Mouse (Mus musculus): ENCODE measurements around the gene Ugt1a2.
"Not testable (repeated sequence)": the region's sequence is repeated elsewhere in the genome, so short reads cannot be mapped to it uniquely, and the experiment has no call there.

Ugt1a2 gene

DNA sequence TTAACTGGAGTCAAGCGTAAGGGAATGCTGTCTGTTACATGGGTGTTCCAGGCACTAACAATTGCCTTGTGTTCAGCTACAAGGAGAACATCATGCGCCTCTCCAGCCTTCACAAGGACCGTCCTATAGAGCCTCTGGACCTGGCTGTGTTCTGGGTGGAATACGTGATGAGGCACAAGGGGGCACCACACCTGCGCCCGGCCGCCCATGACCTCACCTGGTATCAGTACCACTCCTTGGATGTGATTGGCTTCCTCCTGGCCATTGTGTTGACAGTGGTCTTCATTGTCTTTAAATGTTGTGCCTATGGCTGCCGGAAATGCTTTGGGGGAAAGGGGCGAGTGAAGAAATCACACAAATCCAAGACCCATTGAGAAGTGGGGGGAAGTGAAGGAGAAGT, 17.6 kb downstream of the Ugt1a2 start:
- peak; percentile 8 for DNase-seq (ENCODE audit: low read depth)

DNA sequence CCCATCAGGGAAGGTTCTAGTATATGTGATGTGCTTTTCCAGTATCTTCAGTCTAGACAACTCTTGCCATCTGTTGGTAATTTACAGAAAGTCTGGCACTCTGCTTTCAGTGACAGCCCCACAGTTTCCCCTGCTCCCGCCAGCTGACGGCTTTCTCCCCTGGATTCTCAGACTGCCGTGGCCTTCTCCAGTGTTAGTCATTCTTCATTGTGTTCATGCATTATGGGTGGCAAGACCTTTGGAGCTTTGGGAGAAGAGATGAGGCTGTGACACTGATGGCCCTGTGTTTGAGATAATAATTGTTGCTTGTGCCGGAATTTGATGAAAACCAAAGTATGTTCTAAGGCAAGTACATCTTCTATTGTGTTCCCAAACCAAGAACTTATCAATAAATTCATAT, 18.2 kb downstream of the Ugt1a2 start:
- peak; percentile 3 for DNase-seq (ENCODE audit: low read depth)

DNA sequence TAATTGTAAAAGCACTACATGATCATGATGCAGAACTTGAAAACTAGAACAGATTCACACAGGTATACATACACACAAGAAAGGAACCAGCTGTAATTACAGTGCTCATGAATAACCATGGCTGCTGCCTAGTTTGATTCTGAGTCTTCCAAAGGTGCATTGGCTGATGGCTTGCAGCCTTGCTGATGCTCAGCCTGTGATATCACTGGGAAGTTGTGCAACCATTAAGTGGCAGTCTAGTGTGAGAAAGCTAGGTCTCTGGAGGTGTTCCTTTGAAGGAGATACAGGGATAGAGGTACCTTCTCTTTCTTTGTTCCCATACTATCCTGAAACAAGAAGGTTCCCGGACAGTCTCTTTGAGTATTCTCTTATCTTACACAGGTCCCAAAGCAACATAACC, 18.7 kb downstream of the Ugt1a2 start:
- peak; percentile 10 for DNase-seq (ENCODE audit: low read depth)

DNA sequence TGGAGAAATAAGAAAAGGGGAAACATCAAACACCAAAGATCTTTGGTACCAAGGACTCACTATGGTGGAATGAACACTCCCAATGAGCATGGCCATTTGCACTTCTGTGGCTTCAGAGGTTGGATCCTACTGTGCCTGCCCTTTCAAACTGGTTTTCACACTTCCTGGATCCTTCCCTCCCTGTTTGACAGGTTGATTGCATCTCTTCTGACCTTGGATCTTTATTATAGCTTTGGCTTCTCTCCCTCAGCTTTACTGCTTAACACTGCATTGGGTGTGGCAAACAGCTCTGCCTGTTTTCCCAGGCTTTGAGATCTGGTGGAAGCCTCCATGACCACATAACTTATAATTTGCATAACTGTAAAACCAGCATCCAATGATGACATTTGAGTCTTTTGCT, 19.9 kb downstream of the Ugt1a2 start:
- no peak for DNase-seq (ENCODE audit: low read depth)

DNA sequence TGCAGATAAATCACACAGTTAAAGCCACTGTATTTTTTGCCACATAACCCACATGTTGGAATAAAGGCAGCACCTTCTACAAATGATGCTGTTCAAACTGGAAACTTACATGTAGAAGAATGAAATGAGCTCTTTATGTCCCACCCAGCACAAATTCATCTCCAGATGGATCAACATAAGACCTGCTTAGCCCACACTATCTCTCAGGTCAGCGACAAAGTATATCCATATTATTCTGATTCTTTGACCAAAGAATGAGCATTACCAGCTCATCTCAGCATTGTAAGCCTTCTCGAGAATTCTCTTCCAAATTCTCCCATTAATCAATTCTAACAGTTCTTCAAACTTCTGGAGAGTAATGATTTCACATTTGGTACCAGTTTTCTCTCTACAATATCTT, 21.8 kb downstream of the Ugt1a2 start:
- no peak for DNase-seq (ENCODE audit: low read depth)

DNA sequence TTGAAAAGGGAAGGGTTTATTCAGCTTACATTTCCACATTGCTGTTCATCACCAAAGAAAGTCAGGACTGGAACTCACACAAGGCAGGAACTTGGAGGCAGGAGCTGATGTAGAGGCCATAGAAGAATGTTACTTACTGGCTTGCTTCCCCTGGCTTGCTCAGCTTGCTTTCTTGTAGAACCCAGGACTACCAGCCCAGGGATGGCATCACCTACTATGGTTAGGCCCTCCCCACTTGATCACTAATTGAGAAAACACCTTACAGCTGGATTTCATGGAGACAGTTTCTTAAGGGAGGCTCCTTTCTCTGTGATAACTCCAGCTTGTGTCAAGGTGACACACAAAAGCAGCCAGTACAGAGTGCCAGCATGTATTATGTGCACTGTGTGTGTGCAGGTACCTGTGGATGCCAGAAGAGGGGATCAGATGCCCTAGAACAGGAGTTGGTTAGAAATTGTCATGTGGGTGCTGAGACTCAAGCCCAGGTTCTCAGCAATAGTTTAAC, 22.7 kb downstream of the Ugt1a2 start:
- DNase-seq (ENCODE audit: low read depth): not testable (repeated sequence)

DNA sequence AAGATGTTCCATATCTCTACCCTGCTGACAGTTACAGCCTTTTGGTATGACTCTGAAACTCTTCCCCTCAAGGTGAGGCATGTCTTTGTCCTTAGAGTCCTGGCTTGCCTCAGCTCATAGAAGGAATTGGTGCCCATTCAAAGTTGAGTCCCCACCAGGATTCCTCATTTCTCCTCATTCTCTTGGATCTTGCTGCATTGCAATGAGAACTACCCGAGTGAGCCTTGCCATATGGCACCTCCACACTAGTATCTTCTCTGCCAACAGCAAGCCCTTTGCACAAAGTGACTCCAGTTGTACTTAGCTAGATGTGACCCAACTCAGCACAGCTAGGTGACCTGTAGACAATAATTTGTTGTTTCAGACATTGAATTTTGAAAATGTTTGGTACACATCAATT, 23.2 kb downstream of the Ugt1a2 start:
- DNase-seq (ENCODE audit: low read depth): no peak

DNA sequence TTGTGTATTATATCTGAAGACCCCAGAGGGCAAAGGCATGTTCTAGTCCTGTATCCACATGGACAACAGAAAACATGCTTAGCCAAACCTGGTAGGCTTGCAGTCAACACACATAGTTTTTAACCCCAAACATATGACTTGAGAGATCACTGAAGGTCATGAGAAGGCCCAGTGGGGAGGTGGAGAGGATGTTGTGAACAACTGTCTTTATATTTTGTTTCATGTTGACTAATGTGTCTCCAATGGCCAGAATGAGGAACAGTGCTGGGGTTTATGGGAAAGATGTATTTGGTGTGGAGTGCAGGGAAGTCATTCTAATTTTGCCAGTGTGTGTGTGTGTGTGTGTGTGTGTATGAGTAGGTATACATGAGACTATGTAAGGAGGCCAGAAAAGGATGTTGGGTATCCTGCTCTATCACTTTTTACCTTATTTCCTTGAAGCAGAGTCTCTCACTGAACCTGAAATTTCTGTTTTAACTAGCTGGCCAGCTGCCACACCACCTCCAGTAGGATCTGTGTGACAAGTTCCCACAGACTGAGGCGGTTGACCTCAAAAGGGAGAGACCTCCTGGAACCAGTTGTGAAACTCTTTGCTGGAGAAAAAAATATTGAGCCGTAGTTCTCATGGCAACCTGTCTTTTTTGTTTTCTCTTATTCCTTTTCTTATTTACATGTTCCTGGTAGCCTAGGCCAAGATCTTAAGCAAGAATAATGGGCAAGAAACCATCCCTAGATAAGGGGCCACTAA, 23.8 kb downstream of the Ugt1a2 start:
- no peak for DNase-seq (ENCODE audit: low read depth)

DNA sequence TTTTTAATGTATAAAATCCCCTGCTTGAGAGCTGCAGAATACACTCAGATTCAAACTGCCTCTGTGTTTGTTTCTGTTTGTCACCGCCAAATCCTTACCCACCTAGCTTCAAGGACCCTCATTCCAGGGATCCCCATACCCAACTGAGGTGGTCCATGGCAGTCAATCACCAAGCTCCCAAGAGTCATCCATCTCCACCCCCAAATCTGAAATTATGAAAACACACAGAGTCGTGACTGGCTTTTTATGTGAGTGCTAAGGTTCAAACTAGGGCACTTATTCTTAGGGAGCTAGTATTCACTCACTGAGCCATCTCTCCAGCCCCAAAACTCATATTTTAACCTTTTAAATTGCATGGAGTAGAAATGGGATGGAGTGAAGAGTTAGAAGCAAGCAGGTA, 24.9 kb downstream of the Ugt1a2 start:
- DNase-seq (ENCODE audit: low read depth): not testable (repeated sequence)

DNA sequence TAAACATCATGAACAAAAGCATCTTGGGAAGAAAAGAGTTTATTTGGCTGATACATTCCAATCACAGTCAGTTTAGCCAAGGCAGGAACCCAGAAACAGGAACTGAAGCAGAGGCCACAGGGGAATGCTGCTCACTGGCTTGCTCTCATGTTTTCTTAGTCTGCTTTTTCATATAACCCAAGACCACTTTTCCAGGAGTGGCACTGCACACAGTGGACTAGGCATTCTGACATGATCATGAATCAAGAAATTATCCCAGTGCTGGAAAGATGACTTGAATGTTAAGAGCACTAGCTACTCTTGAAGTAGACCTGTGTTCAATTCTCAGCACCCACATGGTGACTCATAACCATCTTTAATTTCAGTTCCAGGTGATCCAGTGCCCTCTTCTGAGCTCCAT, 25.3 kb downstream of the Ugt1a2 start:
- no peak for DNase-seq (ENCODE audit: low read depth)

DNA sequence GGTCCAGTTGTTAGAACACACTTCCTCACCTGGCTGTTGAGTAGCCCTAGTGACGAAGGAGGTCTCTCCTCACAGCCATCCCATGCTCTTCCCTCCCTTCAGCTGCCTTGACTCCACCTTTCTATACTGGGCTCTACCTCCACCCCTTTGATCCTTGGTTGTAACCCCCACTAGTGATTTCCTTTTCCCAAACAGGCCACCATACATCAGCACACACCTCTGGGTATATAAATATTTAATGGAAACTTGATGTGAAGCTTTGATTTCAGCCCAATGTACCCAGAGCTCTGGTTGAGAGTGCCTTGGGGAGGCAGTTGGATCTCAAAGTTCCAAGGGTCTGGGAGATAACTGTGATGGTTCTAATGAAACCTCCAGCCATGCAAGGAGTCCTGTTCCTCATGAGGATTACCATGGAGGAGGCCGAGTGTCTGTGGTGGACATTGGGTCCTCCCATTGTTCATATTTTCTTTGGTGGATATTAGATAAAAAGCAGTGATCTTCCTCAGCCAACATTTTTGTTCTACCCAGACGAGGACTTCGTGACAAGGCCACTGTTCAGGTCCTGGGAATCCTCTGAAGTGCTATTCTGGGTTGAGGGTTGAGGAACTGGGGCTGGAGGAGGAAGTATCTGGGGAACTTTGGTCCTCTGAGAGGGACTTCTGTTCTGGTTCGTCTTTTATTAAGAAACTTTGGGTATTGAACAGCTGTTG, 26.4 kb downstream of the Ugt1a2 start, which contains the start of gene Mroh2a:
Gene Mroh2a, plus strand, starts transcription at position 317 of the 710 bp plus-strand sequence.
- DNase-seq (ENCODE audit: low read depth): no peak

DNA sequence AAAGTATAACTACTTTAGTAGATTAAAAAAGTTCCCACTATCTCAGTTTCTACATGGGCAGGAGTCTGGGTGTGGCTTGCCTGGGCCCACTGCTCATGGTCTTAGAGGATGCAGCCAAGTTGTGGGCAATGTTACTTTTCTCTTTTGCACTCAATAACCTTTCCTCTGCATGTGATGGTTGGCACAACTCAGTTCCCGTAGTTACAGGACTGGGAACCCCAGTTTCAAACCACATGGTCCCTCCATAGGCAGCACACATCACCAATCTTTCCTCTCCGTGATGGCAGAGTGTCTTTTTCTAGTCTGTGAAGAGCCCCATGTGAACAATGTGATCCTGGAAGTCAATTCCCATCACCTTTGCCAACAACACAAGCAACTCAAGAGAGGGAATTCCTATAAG, 27.1 kb downstream of the Ugt1a2 start:
- DNase-seq (ENCODE audit: low read depth): no peak

DNA sequence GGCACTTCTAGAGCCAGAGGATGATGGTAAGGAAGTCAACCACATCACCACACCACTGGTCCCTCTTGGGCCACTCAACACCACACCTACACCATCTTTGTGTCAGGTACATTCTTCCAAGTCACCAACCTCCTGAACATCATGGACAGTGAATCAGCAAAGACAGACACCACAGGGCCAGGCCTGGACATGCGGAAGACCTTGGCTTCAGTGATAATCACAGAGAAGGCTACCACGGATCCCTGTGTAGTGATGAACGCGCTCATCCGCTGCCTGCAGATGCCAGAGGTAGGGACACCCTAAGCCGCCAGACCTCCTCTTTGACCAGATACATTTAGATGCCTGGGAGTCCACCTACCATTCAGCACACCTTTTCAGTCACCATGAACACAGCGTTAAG, 27.7 kb downstream of the Ugt1a2 start:
- no peak for DNase-seq (ENCODE audit: low read depth)

DNA sequence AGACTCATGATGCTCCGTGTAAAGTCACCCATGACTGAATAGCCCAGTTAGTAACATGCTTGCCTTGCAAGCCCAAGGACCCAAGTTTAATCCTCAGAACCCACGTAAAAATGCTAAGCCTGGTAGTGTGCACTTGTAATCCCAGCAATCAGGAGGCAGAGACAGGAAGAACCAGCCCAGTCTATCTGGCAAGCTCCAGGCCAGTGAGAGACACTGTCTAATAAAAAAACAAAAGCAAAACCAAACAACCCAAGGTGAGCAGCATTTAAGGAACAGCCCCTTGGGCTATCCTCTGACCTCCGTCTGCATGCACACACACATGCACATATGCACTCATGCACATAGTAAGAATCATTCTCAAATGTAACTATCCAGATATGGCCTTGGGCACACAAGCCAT, 29.2 kb downstream of the Ugt1a2 start:
- DNase-seq (ENCODE audit: low read depth): no peak

DNA sequence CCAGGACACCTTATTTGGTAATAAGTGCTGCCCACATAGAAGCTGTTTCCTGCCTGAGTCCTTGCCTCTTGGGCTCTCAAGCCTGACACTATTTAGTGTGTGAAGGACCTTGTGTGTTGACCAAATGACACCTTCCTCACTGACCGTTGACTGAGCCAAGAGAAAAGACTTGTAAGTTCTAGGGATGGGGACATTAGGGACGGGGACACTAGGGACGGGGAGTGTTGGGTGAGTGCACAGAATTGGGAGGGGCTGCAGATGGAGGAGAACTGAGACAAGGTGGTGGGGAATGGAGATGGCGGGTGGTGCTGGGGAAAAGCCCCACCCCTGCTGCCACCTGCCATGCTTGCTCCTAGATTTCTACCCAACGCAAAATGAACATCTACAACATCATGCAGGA, 29.6 kb downstream of the Ugt1a2 start:
- DNase-seq (ENCODE audit: low read depth): no peak

DNA sequence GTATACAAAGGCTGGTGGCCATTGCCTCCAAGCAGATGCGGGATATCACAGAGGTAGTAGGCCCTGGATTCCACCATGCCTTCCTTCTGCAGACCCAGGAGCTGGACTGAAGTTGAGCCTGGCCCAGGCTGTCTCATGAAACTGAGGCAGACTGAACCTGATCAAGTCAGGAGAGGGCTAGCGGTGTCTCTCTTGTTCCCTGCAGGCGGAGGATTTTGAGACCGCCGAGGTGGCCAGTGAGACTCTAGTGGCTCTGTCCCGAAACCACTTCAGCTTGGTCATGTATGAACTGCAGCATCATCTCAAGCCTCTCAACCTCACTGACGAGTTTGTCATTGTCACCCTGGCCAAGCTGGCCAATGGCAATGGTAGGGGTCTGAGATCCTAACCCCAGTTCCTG, 30.0 kb downstream of the Ugt1a2 start:
- DNase-seq (ENCODE audit: low read depth): no peak

DNA sequence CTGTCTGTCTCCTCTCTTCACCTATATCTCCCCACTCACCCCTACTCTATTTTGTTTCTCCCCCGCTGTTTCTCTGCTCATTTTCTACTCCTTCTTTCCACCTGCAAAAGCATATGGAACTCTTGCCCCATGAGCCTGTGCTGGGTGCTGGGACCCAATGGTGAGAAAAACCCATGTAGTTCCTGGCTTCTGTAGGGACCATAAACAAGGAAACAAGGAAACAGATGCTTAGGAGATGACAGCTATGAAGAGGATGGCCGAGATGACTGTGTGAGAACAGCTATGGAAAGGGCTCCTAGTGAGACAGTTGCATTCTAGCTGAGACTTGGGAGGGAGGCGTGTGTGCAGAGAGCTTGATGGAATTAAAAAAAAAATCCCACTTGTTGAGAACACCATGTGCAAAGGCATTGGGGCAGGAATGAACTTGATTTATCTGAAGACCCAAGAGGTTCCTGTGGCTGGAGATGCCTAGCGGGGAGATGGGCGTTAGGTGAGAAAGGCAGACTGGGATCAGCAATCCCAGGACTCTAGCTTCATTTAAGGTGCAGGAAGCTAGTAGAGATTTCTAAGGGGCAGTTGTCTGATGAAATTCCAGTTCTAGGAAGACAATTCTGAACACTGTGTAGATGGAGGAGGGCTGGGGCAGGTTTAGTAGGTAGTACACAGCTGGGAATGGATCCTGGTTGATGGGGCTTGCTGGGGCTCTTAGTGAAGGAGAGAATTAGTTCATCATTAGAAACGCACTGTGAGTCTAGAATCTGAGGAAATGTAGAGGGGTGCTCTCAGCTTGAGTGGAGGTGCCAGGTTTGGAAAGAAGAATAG, 30.8 kb downstream of the Ugt1a2 start:
- DNase-seq (ENCODE audit: low read depth): no peak

DNA sequence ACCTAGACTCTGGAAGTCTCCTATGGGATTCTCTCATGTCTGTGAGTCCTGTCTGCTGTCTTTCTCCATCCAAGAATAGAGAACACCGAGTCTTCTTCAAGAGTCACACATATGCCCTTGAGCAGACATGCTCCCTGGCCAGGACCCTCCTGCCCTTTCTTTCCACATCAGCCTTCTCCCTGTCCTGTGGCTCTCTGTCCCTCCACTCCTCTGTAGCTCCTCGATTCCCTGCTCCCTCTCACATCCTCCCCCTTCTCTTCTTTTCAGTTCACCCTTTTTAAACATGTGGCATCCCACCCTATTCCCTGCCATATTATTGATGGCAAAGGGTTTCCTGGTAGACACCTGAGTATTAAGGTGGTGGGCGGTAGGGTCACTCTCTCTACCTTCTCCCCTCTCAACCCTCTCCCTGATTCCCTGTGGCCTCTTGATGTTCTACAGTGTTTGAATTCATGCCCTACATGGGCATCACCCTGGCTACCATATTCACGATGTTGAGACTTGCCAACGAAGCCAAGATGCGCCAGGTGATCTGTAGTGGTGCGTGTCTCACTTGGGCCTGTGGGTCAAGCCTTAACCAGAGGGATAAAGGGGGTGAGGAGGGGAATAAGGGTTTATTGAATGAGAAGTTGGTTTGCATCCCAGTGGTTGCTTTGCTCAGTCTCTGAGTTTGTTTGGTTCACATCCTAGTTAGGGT, 31.6 kb downstream of the Ugt1a2 start:
- DNase-seq (ENCODE audit: low read depth): no peak

DNA sequence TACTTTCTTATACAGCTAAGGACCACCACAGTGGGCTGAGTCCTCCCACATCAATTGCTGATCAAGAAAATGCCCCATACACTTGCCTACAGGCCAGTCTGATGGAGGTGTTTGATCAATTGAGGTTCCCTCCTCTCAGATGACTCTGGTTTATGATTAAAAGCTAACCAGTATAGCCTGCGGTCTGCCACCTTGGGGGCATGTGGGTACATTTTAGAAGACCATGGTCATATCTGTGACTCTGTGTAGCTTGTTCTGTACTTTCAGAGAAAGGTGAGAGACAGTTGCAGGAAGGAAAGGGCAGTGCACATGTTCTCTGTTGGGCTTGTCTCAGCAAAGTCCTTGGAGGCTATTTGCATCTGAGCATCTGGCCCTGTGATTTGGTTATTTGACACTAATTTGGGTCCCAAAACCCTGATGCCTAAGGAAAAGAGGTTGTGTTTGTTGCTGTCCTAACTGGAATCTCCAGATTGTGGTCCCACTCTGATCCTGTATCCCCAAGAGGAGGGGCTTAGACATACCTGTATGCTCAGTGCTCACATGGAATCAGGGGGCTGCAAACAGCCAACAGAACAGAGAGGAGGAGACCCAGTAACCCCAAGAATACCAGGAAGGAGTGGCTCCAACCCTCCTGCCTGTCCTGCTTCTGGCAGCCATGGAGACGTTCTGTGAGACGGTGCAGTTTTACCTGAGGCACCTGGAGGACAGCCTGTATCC, 32.4 kb downstream of the Ugt1a2 start:
- DNase-seq (ENCODE audit: low read depth): no peak

DNA sequence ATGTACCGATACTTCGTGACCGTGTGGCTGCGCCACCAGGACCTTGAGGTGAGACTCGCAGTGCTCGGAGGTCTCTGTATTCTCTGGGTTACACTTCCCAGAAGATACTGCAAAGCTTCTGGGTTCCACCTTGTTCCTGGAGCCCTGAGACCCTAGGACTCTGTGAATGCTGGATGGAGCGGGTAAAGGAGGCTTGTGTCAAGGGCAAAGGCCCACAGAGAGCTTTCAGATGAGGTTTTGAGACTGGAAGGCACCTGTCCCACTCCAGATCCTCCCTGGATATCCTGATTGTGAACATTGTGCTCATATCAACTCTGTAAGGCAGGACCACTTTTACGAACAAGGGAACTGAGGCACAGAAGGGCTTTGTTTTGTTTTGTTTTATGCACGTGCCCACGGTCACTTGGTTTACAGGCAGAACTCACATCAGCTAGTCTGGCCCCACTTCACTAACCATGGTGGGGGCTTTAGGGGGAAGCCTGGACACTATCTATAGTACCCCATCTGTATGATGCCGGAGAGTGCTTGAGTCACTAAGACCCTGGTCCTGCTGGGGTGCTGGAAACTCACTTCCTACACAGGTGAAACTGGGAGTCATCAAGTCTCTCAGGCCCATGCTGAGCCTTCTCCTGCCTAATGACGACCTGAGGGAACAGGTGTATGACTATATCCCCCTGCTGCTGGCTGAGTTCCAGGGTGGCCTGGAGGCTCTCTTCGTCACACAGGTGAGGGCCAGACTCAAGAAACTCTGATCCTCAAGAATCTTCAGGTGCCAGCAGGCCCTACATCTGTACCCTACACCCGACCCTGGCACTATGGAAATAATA, 33.2 kb downstream of the Ugt1a2 start:
- DNase-seq (ENCODE audit: low read depth): no peak

DNA sequence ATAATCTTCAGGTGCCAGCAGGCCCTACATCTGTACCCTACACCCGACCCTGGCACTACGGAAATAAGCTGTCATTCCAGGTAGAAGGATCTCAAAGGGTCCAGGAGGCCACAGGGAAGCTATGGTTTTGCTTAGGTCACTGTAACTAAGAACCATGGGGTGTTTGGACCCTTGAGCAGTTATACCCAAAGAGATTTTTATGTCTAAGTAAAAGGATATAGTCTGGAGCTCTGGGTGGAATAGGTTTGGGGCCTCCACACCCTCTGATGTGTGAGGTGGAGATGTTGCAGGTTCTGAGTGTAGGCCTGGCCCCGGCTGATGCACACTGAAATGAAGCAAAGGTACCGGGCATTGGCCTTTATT, 33.8 kb downstream of the Ugt1a2 start:
- no peak for DNase-seq (ENCODE audit: low read depth)

Measured in 416B (cell line).